Mouse (Mus musculus): Measurements from ENCODE around the gene Pcgf2. TPM values are rescaled to one million over a fixed set of nuclear protein-coding genes. Genes with fewer than 3 reads are reported as not detected.

The Pcgf2 gene
- polyA plus RNA-seq, 1 experiment from 2014 or later: 12.7 TPM

DNA sequence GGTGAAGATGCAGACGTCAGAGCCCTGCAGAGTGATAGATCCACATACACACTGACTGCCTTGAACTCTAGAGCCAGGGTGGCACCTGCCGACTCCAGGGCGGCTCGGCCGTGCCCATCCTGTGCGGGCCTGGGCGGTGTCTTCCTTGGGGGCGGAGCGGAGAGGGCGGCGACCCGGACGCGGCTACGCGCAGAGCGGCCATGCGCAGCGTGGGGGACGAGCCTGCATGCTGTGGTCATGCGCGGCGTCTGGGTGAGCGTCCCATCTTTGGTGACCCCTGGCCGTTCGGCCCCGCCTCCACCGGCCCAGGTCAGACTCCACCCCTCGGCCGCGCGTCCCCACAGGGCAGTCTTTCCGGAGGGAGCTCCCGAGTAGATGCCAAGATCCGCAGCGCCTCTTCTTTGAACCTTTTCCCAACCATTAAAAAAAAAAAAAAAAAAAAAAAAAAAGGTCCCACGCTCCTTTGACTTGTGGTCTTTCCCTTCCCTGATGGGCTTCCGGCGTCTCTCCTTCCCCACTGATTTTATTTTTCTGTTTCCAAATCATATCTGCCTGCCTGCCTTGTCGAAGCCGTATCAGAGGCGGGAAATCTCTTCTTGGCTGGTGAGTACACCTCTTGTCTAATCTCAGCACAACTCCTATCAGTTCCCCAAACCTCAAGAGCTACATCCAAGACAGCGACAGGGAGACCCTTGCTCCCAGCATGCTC, 14.5 kb downstream of the Pcgf2 start, which contains the start of gene Cisd3:
Cisd3 (plus strand) TSS at position 214 of the 709 bp plus-strand sequence.
- WGBS: 1% methylated on average over 43 of the region's 43 CpGs
- Histone ChIP-seq H3K9me3 (no peaks in the 10 kb centered on the region), H3K27ac (peak within 1 kb of the TSS; percentile 48), H3K4me2 (replicated peaks) (peak within 1 kb of the TSS; percentile 68), H3K4me1 (replicated peaks) (peaks cover 24% of the 10 kb centered on the region), H3K9ac (peak within 1 kb of the TSS; percentile 21), H3K27me3 (replicated peaks) (no peaks in the 10 kb centered on the region), H3K4me3 (replicated peaks) (peak within 1 kb of the TSS; percentile 34), H3K36me3 (peaks cover 24% of the 10 kb centered on the region)
- peak; percentile 90 for ATAC-seq

DNA sequence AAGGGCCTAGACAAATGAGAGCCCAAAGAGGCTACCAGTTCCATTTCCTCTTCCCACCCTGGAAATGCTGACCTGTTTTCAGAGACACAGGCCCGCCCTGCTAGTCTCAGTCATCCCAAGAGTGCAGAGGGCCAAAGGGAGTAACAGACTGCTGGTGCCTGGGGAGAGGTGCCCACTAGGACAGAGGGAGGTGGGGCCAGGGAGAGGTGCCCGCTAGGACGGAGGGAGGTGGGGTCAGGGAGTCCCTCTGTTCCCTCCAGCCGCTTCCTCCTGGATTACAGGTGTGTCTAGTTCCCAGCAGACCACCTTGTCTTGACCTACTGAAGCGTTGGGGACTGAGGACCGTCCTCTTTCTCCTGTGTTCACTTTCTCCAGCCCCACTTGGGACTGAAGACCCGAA, 15.5 kb downstream of the Pcgf2 start:
- Histone ChIP-seq H3K4me3 (replicated peaks) (no peak overlapping the region), H3K4me1 (replicated peaks) (peaks cover 24% of the 10 kb centered on the region), H3K27me3 (replicated peaks) (no peaks in the 10 kb centered on the region), H3K27ac (peak overlapping the region; percentile 33; the same call in 1 of the 2 replicates), H3K9me3 (no peaks in the 10 kb centered on the region), H3K9ac (no peak overlapping the region; the same call in 1 of the 2 replicates), H3K4me2 (replicated peaks) (no peak overlapping the region), H3K36me3 (peaks cover 20% of the 10 kb centered on the region; the same call in 1 of the 2 replicates)
- WGBS: 30% methylated on average over 7 of the region's 7 CpGs
- ATAC-seq: no peak

DNA sequence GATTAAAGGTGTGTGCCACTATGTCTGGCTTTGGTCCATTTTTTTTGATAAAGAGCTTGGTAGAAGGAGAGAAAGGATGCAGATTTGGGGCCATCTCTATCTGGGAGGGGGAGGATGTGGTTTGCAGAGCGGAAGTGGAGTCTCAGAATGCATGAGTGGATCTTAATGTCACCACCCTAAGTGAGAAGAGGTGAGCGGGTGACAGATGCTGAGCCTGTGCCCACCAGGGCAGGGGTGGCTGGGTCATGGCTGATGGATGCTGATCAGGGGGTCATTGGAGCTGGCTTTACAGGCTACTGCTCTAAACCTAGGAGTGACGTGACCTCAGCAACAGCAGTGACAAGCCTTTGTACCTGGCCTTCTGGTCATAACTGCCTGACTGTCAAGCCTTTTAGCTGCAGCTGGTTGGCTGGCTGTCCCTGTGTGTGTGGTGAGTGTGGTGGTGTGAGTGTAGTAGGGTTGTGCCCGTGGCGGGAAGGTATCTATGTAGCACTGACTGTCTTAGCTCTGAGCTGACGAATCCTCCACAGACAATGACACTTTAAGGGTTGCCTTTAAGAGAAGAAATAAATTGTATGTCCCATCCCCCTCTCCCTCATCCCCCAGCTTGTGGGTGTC, 16.1 kb downstream of the Pcgf2 start:
- Histone ChIP-seq H3K9ac (no peak overlapping the region), H3K36me3 (peaks cover 23% of the 10 kb centered on the region), H3K27ac (peak overlapping the region; percentile 33; the same call in 1 of the 2 replicates), H3K4me1 (replicated peaks) (peaks cover 24% of the 10 kb centered on the region), H3K27me3 (replicated peaks) (no peaks in the 10 kb centered on the region), H3K9me3 (no peaks in the 10 kb centered on the region), H3K4me3 (replicated peaks) (no peak overlapping the region), H3K4me2 (replicated peaks) (no peak overlapping the region)
- 76% methylated on average over 6 of the region's 6 CpGs for WGBS
- ATAC-seq: no peak

DNA sequence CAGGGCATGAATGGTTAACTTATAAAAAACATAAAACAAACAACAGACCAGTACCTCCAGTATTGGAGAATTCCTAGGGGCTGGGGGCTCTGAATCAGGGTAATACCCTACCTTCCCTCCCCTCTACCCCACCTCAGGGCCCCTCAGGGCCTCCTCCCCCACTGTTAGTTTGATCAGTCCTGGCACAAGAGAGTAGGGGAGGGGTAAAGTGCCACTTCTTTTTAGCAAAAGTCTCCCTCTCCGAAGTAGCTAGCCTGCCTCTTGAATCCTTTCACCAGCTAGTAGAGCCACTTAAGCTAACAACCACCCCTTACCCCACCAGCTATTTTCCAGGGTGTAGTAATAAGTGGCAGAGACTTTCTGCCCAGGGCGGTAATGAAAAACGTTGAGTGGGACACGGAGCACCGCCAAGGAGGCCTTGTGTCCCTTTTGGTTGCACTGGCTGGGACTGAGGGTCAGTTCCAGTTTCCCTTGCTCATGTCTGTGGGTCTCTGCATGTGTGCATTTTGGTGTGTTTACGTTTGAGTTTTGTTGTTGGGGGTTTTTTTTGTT, 17.7 kb downstream of the Pcgf2 start:
- no peak overlapping the region for H3K9ac ChIP-seq
- H3K4me3 ChIP-seq (replicated peaks): no peak overlapping the region
- no peaks in the 10 kb centered on the region for H3K27me3 ChIP-seq (replicated peaks)
- ATAC-seq: no peak
- peaks cover 24% of the 10 kb centered on the region for H3K4me1 ChIP-seq (replicated peaks)
- 74% methylated on average over 6 of the region's 6 CpGs for WGBS
- peaks cover 27% of the 10 kb centered on the region for H3K36me3 ChIP-seq
- H3K27ac ChIP-seq: no peak overlapping the region
- H3K9me3 ChIP-seq: no peaks in the 10 kb centered on the region
- H3K4me2 ChIP-seq (replicated peaks): no peak overlapping the region

DNA sequence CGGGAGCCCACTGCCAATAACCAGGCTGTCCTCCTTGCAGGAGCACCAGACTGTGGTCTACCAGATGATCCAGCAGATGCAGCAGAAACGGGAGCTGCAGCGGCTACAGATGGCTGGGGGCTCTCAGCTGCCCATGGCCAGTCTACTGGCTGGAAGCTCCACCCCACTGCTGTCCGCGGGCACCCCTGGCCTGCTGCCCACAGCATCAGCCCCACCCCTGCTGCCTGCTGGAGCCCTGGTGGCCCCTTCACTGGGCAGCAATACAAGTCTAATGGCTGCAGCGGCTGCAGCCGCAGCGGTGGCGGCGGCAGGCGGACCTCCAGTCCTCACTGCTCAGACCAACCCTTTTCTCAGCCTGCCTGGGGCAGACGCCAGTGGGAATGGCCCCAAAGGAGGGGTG, 19.9 kb downstream of the Pcgf2 start:
- H3K9me3 ChIP-seq: no peaks in the 10 kb centered on the region
- WGBS: 79% methylated on average over 12 of the region's 12 CpGs
- H3K27me3 ChIP-seq (replicated peaks): no peaks in the 10 kb centered on the region
- no peak for ATAC-seq
- H3K9ac ChIP-seq: no peak overlapping the region
- H3K36me3 ChIP-seq: peaks cover 31% of the 10 kb centered on the region
- no peak overlapping the region for H3K4me2 ChIP-seq (replicated peaks)
- no peak overlapping the region for H3K4me3 ChIP-seq (replicated peaks)
- H3K27ac ChIP-seq: no peak overlapping the region
- H3K4me1 ChIP-seq (replicated peaks): peaks cover 12% of the 10 kb centered on the region

DNA sequence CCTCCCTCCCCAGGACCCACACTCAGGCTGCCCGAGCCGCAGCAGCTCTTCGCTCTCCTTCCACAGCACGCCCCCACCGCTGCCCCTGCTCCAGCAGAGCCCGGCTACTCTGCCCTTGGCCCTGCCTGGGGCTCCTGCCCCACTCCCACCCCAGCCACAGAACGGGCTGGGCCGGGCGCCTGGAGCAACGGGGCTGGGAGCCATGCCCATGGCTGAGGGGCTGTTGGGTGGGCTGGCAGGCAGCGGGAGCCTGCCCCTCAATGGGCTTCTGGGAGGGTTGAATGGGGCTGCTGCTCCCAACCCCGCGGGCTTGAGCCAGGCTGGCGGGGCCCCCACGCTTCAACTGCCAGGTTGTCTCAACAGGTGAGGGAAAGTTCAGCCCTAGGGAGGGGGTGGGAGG, 22.0 kb downstream of the Pcgf2 start:
- Histone ChIP-seq H3K4me3 (replicated peaks) (no peak overlapping the region), H3K4me1 (replicated peaks) (0 out of 2 replicates have a peak, but pooled peaks cover 6% of the 10 kb centered on the region), H3K9me3 (no peaks in the 10 kb centered on the region), H3K36me3 (peaks cover 48% of the 10 kb centered on the region), H3K27ac (no peak overlapping the region), H3K4me2 (replicated peaks) (no peak overlapping the region), H3K27me3 (replicated peaks) (no peaks in the 10 kb centered on the region), H3K9ac (no peak overlapping the region)
- ATAC-seq: no peak
- WGBS: 87% methylated on average over 14 of the region's 15 CpGs

DNA sequence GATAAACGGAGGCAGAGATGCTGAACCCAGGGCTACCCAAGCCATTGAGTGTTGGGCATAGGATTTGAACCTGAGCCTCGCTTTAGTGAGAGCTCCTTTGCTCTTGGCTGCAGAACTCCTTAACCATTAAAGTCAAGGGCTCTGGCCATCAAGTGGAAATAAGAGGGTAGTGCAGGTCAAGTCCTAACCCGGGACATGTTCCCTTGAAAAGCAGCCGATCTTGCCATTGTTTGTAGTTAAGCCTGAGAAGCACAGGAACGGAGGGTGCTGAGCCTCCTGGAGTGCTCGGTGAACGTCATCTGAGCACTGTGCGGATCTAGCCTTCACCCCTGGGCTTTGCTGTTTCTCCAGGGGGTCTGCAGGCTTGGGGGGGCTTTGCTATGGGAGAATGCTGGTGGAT, 22.5 kb downstream of the Pcgf2 start:
- Histone ChIP-seq H3K4me2 (replicated peaks) (no peak overlapping the region), H3K9me3 (no peaks in the 10 kb centered on the region), H3K4me1 (replicated peaks) (0 out of 2 replicates have a peak, but pooled peaks cover 6% of the 10 kb centered on the region), H3K27me3 (replicated peaks) (no peaks in the 10 kb centered on the region), H3K9ac (no peak overlapping the region), H3K36me3 (peaks cover 52% of the 10 kb centered on the region), H3K4me3 (replicated peaks) (no peak overlapping the region), H3K27ac (no peak overlapping the region)
- WGBS: 69% methylated on average over 8 of the region's 8 CpGs
- no peak for ATAC-seq

DNA sequence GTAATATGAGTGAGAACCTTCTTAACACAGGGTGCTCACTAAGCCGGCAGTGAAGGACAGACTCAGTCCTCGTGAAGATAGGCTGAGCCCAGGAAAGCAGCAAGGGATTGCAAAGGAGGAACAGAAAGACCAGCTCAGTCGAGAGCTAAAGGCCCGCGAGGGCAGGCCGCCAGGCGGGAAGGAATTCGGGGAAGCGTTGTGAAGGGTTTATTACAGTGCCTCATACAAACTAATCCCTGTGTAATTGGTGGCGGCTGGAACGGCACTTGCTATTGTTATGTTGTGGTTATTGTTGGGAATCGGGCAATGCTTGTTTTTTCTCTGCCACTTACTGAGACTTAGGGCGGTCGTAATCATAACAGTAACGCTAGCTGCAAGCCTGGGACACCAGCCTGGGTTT, 22.9 kb downstream of the Pcgf2 start:
- WGBS: 57% methylated on average over 15 of the region's 15 CpGs
- H3K36me3 ChIP-seq: peaks cover 53% of the 10 kb centered on the region

DNA sequence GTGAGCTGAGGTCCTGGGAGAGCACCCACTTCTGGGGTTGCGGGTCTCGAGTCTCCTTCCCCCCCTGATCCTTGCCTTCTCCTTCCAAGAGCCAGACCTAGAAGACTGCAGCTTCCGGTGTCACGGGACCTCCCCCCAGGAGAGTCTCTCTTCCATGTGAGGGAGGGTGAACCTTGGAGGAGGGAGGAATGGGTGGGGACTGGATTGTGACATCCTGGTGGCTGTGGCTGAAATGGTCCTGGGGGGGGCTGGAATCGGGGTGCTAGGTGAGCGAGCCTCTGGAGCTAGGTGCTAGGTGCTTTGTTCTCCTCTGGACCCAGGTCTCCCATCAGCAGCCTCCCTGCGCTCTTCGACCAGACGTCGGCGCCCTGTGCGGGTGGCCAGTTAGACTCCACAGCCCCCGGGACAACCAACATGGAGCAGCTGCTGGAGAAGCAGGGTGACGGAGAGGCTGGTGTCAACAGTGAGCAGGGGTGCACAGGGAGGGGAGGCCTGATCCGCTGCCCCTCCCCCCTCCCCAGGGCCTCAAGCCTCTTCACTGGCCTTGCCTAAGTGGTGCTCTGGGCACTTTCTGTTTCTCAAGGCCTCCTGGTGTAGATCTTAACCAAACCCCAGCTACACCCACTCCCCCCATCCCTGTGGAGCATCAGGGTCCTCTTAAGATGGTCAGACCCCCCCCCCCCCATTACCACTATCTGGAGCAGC, 24.1 kb downstream of the Pcgf2 start:
- Histone ChIP-seq H3K4me2 (replicated peaks) (no peak overlapping the region), H3K36me3 (peaks cover 48% of the 10 kb centered on the region), H3K9ac (no peak overlapping the region), H3K4me1 (replicated peaks) (0 out of 2 replicates have a peak, but pooled peaks cover 6% of the 10 kb centered on the region), H3K4me3 (replicated peaks) (no peak overlapping the region), H3K27ac (no peak overlapping the region), H3K9me3 (no peaks in the 10 kb centered on the region), H3K27me3 (replicated peaks) (no peaks in the 10 kb centered on the region)
- whole genome bisulfite sequencing: 83% methylated on average over 15 of the region's 15 CpGs
- ATAC-seq: no peak

More for the DNA sequence above, 22.9 kb downstream of the Pcgf2 start:
- Histone ChIP-seq H3K27ac (no peak overlapping the region), H3K27me3 (replicated peaks) (no peaks in the 10 kb centered on the region), H3K9me3 (no peaks in the 10 kb centered on the region), H3K4me2 (replicated peaks) (no peak overlapping the region), H3K4me1 (replicated peaks) (0 out of 2 replicates have a peak, but pooled peaks cover 6% of the 10 kb centered on the region), H3K4me3 (replicated peaks) (no peak overlapping the region), H3K9ac (no peak overlapping the region)
- ATAC-seq: no peak

DNA sequence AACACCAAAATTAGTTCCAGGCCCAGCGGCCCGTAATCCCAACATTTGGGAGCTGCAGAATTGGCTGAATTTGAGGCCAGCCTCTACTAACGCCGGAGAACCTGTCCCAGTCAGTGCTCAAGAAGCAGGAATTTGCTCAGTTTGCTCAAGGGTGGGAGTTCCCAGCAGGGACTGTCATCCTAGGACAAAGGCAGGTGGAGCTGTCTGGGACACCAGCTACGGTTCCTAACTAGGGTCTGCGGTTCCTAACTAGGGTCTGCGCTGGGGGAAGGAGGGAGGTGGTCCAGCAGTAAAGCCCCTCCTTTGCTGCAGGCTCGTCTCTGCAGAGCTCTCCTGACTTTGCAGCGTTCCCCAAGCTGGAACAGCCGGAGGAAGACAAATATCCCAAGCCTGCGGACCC, 27.1 kb downstream of the Pcgf2 start:
- peaks cover 53% of the 10 kb centered on the region for H3K36me3 ChIP-seq
- no peak overlapping the region for H3K4me2 ChIP-seq (replicated peaks)
- 86% methylated on average over 11 of the region's 11 CpGs for WGBS
- H3K27ac ChIP-seq: no peak overlapping the region
- no peaks in the 10 kb centered on the region for H3K9me3 ChIP-seq
- ATAC-seq: no peak
- no peaks in the 10 kb centered on the region for H3K27me3 ChIP-seq (replicated peaks)
- H3K4me3 ChIP-seq (replicated peaks): no peak overlapping the region
- peaks cover 22% of the 10 kb centered on the region for H3K4me1 ChIP-seq (replicated peaks)
- no peak overlapping the region for H3K9ac ChIP-seq

DNA sequence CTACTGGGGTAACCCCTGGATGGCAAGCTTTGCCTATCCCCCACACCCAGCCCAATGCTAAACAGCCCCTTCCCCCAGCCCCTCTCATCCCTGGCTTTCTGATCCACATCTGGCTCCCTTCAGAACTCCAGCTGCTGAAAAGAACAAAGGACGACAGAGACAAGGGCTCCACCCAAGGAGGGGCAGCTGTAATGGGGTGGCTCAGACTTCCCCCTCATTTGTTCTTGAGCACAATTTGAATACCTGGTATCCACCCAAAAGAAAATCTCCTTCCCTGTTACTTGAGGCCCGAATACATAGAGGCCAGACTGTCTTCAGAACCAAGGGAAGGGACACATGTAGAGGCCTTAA, 29.1 kb downstream of the Pcgf2 start:
- Histone ChIP-seq H3K36me3 (peaks cover 58% of the 10 kb centered on the region), H3K4me1 (replicated peaks) (peaks cover 17% of the 10 kb centered on the region), H3K4me3 (replicated peaks) (no peak overlapping the region), H3K27me3 (replicated peaks) (no peaks in the 10 kb centered on the region), H3K9me3 (no peaks in the 10 kb centered on the region), H3K4me2 (replicated peaks) (no peak overlapping the region), H3K27ac (no peak overlapping the region), H3K9ac (no peak overlapping the region)
- no peak for ATAC-seq
- 54% methylated on average over 2 of the region's 2 CpGs for WGBS

Data from intestine, embryonic 15.5 days (tissue).